Mouse (Mus musculus): ENCODE data around the gene Asna1. TPM values are rescaled to one million over a fixed set of nuclear protein-coding genes. Genes with fewer than 3 reads are reported as not detected.

Asna1 gene
- polyA plus RNA-seq, 1 experiment from 2014 or later: 83.1 TPM

- DNase-seq (ENCODE audit: low spot score) (peak; percentile 96), ATAC-seq (peak; percentile 63)
- Histone ChIP-seq H3K4me2 (replicated peaks; ENCODE audit: low read depth, low read length) (peak overlapping the region; percentile 92), H3K36me3 (ENCODE audit: insufficient read depth, low read length) (no peaks in the 10 kb centered on the region), H3K4me1 (ENCODE audit: insufficient read depth, low read depth, low read length) (peaks cover 22% of the 10 kb centered on the region), H3K4me3 (ENCODE audit: low read depth, low read length) (peak overlapping the region; percentile 55), H3K27me3 (replicated peaks; ENCODE audit: insufficient read depth, low read length) (no peaks in the 10 kb centered on the region), H3K9me3 (ENCODE audit: low read length) (no peaks in the 10 kb centered on the region), H3K27ac (ENCODE audit: low read length) (peak overlapping the region; percentile 96), H3K9ac (replicated peaks; ENCODE audit: low read depth) (peak overlapping the region; percentile 75)
- peak; percentile 78 for TF ChIP-seq EP300 (IDR thresholded peaks at IDR 0.05)
- peak; percentile 92 for TF ChIP-seq CTCF (IDR thresholded peaks at IDR 0.05)
- under 1% methylated on average over 15 of the region's 15 CpGs for WGBS
Observed at GRCm38 (mm10) chr8:84989810-84990209, 35.3 kb downstream of the Asna1 start.

GRCm38 (mm10) chr8:84989311-84989731 lies 35.8 kb downstream of the Asna1 start:
- Histone ChIP-seq H3K9me3 (ENCODE audit: low read length) (no peaks in the 10 kb centered on the region), H3K27ac (ENCODE audit: low read length) (peak overlapping the region; percentile 96), H3K36me3 (ENCODE audit: insufficient read depth, low read length) (no peaks in the 10 kb centered on the region), H3K4me1 (ENCODE audit: insufficient read depth, low read depth, low read length) (peaks cover 26% of the 10 kb centered on the region), H3K4me3 (ENCODE audit: low read depth, low read length) (peak overlapping the region; percentile 55; the same call in 1 of the 2 replicates), H3K9ac (replicated peaks; ENCODE audit: low read depth) (no peak overlapping the region), H3K4me2 (replicated peaks; ENCODE audit: low read depth, low read length) (peak overlapping the region; percentile 92), H3K27me3 (replicated peaks; ENCODE audit: insufficient read depth, low read length) (no peaks in the 10 kb centered on the region)
- no peak for TF ChIP-seq CTCF (IDR thresholded peaks at IDR 0.05)
- TF ChIP-seq EP300 (IDR thresholded peaks at IDR 0.05): no peak
- WGBS: 14% methylated on average over 15 of the region's 15 CpGs
- DNase-seq (ENCODE audit: low spot score): peak; percentile 79
- no peak for ATAC-seq

DNA sequence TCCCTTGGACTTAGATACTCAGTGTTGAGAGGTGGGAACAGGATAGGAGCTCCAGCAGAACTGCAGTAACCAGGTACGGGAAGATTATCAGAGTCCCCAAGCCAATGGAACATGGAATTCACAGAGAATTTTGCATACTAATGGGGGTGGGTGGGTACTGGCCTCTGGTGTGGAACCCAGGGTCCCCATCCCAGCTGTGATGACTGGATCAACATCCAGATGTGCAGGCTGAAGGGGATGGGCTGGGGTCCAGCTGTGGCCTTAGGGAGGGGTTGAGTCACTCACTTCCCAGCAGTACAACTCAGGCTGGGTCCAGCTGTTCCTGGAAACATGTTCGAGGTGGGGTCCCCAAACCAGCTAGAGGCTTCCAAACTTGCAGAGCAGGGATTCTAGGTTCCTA lies 37.2 kb downstream of the Asna1 start:
- no peaks in the 10 kb centered on the region for H3K36me3 ChIP-seq (ENCODE audit: insufficient read depth, low read length)
- DNase-seq (ENCODE audit: low spot score) (no peak), ATAC-seq (no peak)
- H3K9me3 ChIP-seq (ENCODE audit: low read length): no peaks in the 10 kb centered on the region
- H3K4me1 ChIP-seq (ENCODE audit: insufficient read depth, low read depth, low read length): peaks cover 34% of the 10 kb centered on the region
- no peak overlapping the region for H3K27ac ChIP-seq (ENCODE audit: low read length)
- H3K27me3 ChIP-seq (replicated peaks; ENCODE audit: insufficient read depth, low read length): no peaks in the 10 kb centered on the region
- H3K4me3 ChIP-seq (ENCODE audit: low read depth, low read length): no peak overlapping the region
- H3K4me2 ChIP-seq (replicated peaks; ENCODE audit: low read depth, low read length): no peak overlapping the region
- no peak overlapping the region for H3K9ac ChIP-seq (replicated peaks; ENCODE audit: low read depth)
- 81% methylated on average over 2 of the region's 2 CpGs for WGBS
- no peak for TF ChIP-seq EP300 (IDR thresholded peaks at IDR 0.05)
- TF ChIP-seq CTCF (IDR thresholded peaks at IDR 0.05): no peak

- WGBS: 74% methylated on average over 5 of the region's 5 CpGs
- DNase-seq (ENCODE audit: low spot score) (no peak), ATAC-seq (no peak)
- no peak overlapping the region for H3K4me3 ChIP-seq (ENCODE audit: low read depth, low read length)
- TF ChIP-seq EP300 (IDR thresholded peaks at IDR 0.05): no peak
- no peak for TF ChIP-seq CTCF (IDR thresholded peaks at IDR 0.05)
- no peaks in the 10 kb centered on the region for H3K36me3 ChIP-seq (ENCODE audit: insufficient read depth, low read length)
- H3K27me3 ChIP-seq (replicated peaks; ENCODE audit: insufficient read depth, low read length): no peaks in the 10 kb centered on the region
- H3K4me1 ChIP-seq (ENCODE audit: insufficient read depth, low read depth, low read length): peaks cover 38% of the 10 kb centered on the region
- no peak overlapping the region for H3K27ac ChIP-seq (ENCODE audit: low read length)
- no peak overlapping the region for H3K9ac ChIP-seq (replicated peaks; ENCODE audit: low read depth)
- no peak overlapping the region for H3K4me2 ChIP-seq (replicated peaks; ENCODE audit: low read depth, low read length)
- no peaks in the 10 kb centered on the region for H3K9me3 ChIP-seq (ENCODE audit: low read length)
Observed at GRCm38 (mm10) chr8:84987388-84987787, 37.7 kb downstream of the Asna1 start.

- DNase-seq (ENCODE audit: low spot score): no peak
Observed at GRCm38 (mm10) chr8:84986379-84986945, 38.6 kb downstream of the Asna1 start.

DNA sequence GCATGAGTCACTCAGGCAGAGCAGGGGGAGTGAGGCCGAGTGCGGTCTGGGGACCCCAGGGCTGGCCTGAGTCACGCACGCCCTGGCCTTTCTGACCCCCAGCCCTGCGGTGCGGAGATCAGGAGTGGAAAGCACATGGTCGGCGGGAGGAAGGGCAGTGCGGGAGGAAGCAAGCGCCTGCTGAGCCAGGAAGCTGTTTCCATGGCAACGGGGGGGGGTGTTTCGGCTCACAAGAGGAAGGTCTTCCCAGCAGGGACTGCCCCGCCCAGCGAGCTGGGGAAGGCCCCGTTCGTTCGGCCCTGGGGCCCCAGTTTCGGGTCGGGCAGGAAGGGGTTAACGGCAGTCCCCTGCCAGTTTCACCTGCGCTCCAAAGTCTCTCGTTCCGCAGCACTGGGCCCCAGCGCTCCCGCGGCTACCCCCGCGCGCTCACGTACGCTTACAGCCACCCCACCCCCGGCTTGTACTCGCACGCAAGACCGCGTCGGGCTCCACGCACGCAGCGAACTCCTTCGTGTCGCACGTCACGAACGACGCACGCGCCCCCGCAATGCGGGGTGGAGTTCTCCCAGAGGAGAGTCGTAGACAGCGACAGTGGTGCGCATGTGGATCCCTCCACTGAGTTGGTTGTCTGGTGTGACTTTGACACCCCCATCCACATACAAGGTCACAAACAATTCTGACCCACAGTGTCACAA lies 39.2 kb downstream of the Asna1 start:
- H3K36me3 ChIP-seq (ENCODE audit: insufficient read depth, low read length): no peaks in the 10 kb centered on the region
- peak; percentile 6; the same call in 1 of the 2 replicates for TF ChIP-seq EP300 (IDR thresholded peaks at IDR 0.05)
- TF ChIP-seq CTCF (IDR thresholded peaks at IDR 0.05): no peak
- peak overlapping the region; percentile 91 for H3K4me2 ChIP-seq (replicated peaks; ENCODE audit: low read depth, low read length)
- H3K4me3 ChIP-seq (ENCODE audit: low read depth, low read length): peak overlapping the region; percentile 45
- H3K4me1 ChIP-seq (ENCODE audit: insufficient read depth, low read depth, low read length): peaks cover 53% of the 10 kb centered on the region
- no peaks in the 10 kb centered on the region for H3K27me3 ChIP-seq (replicated peaks; ENCODE audit: insufficient read depth, low read length)
- DNase-seq (ENCODE audit: low spot score) (peak; percentile 92), ATAC-seq (peak; percentile 30)
- H3K9me3 ChIP-seq (ENCODE audit: low read length): no peaks in the 10 kb centered on the region
- H3K27ac ChIP-seq (ENCODE audit: low read length): peak overlapping the region; percentile 92
- peak overlapping the region; percentile 62 for H3K9ac ChIP-seq (replicated peaks; ENCODE audit: low read depth)
- WGBS: under 1% methylated on average over 53 of the region's 53 CpGs

More at GRCm38 (mm10) chr8:84986379-84986945, 38.6 kb downstream of the Asna1 start:
- Histone ChIP-seq H3K4me2 (replicated peaks; ENCODE audit: low read depth, low read length) (peak overlapping the region; percentile 91), H3K27ac (ENCODE audit: low read length) (peak overlapping the region; percentile 92), H3K36me3 (ENCODE audit: insufficient read depth, low read length) (no peaks in the 10 kb centered on the region), H3K27me3 (replicated peaks; ENCODE audit: insufficient read depth, low read length) (no peaks in the 10 kb centered on the region), H3K4me3 (ENCODE audit: low read depth, low read length) (peak overlapping the region; percentile 45), H3K9ac (replicated peaks; ENCODE audit: low read depth) (0 out of 2 replicates have a peak overlapping the region, but pooled peaks have one; percentile 62), H3K4me1 (ENCODE audit: insufficient read depth, low read depth, low read length) (peaks cover 47% of the 10 kb centered on the region), H3K9me3 (ENCODE audit: low read length) (no peaks in the 10 kb centered on the region)
- ATAC-seq: no peak
- 0 out of 2 replicates have a peak, but pooled peaks have one; percentile 1 for TF ChIP-seq EP300 (IDR thresholded peaks at IDR 0.05)
- TF ChIP-seq CTCF (IDR thresholded peaks at IDR 0.05): no peak
- WGBS: 30% methylated on average over 8 of the region's 8 CpGs
